Comparison of ENCODE assay signal across 23 mouse cellular contexts in genomic region chr2:114156639-114157038, GRCm38 (mm10). TPM values are rescaled to one million over a fixed set of nuclear protein-coding genes. Genes with fewer than 3 reads are reported as not detected.
DNase-seq lines count a peak whose midpoint lies in the region; ATAC-seq and TF ChIP-seq lines count a peak whose summit lies in the region.
"Had no signal": no experiment of that assay in that cellular context is flagged by ENCODE, and none has a peak within 500 bp of the region (broad histone marks: within the 10 kb centered on the region; RNA-seq: fewer than 3 reads in every experiment).

No protein-coding gene starts in this region.

- peaks cover 61% of the 10 kb centered on the region for H3K36me3 ChIP-seq in liver, postnatal 0 days (replicated peaks; ENCODE audit: insufficient read depth, low read length)
- peaks cover 32% of the 10 kb centered on the region for H3K36me3 ChIP-seq in liver, embryonic 11.5 days (ENCODE audit: control insufficient read depth, insufficient read depth, low read length)
- peaks cover 76% of the 10 kb centered on the region for H3K36me3 ChIP-seq in liver, embryonic 15.5 days (replicated peaks)
- peaks cover 24% of the 10 kb centered on the region for H3K36me3 ChIP-seq in stomach, postnatal 0 days (ENCODE audit: control insufficient read depth, insufficient read depth, low read length)

- H3K9ac ChIP-seq in liver, postnatal 0 days (replicated peaks) = no peak overlapping the region
- no peak overlapping the region for H3K9ac ChIP-seq in liver, embryonic 11.5 days (ENCODE audit: low read depth, low read length)
- H3K9ac ChIP-seq in liver, embryonic 15.5 days = no peak overlapping the region
- no peak overlapping the region for H3K9ac ChIP-seq in stomach, postnatal 0 days (ENCODE audit: low read length)
- H3K9ac ChIP-seq: forebrain, embryonic 15.5 days; heart, embryonic 15.5 days; hindbrain, embryonic 13.5 days had no signal

- H3K4me3 ChIP-seq in liver, postnatal 0 days (ENCODE audit: low read depth, low read length) = no peak overlapping the region
- H3K4me3 ChIP-seq in liver, embryonic 11.5 days (ENCODE audit: low read depth, low read length) = no peak overlapping the region
- H3K4me3 ChIP-seq in liver, embryonic 15.5 days (replicated peaks) = no peak overlapping the region
- no peak overlapping the region for H3K4me3 ChIP-seq in stomach, postnatal 0 days (ENCODE audit: low read depth, low read length)
- H3K4me3 ChIP-seq: embryonic facial prominence, embryonic 10.5 days; erythroblast, embryonic 14.5 days; forebrain, embryonic 10.5 days; forebrain, embryonic 15.5 days; heart, embryonic 10.5 days; heart, embryonic 15.5 days; hindbrain, embryonic 13.5 days had no signal

- H3K4me1 ChIP-seq in liver, postnatal 0 days (ENCODE audit: insufficient read depth) = no peaks in the 10 kb centered on the region
- H3K4me1 ChIP-seq in liver, embryonic 11.5 days (replicated peaks; ENCODE audit: control insufficient read depth, insufficient read depth, low read length) = peaks cover 4% of the 10 kb centered on the region
- peaks cover 11% of the 10 kb centered on the region for H3K4me1 ChIP-seq in liver, embryonic 15.5 days (replicated peaks)
- H3K4me1 ChIP-seq in stomach, postnatal 0 days (replicated peaks; ENCODE audit: control insufficient read depth, insufficient read depth) = no peaks in the 10 kb centered on the region
- H3K4me1 ChIP-seq: embryonic facial prominence, embryonic 10.5 days; forebrain, embryonic 10.5 days; forebrain, embryonic 15.5 days; heart, embryonic 10.5 days; heart, embryonic 15.5 days; hindbrain, embryonic 13.5 days had no signal

- no peaks in the 10 kb centered on the region for H3K27me3 ChIP-seq in liver, postnatal 0 days (ENCODE audit: insufficient read depth, low read length)
- no peaks in the 10 kb centered on the region for H3K27me3 ChIP-seq in liver, embryonic 11.5 days (replicated peaks; ENCODE audit: control insufficient read depth, insufficient read depth, low read length)
- H3K27me3 ChIP-seq in liver, embryonic 15.5 days = no peaks in the 10 kb centered on the region
- no peaks in the 10 kb centered on the region for H3K27me3 ChIP-seq in stomach, postnatal 0 days (ENCODE audit: control insufficient read depth, insufficient read depth, low read length)
- H3K27me3 ChIP-seq: forebrain, embryonic 15.5 days; heart, embryonic 15.5 days; hindbrain, embryonic 13.5 days had no signal

- H3K9me3 ChIP-seq in liver, postnatal 0 days (ENCODE audit: low read length) = no peaks in the 10 kb centered on the region
- no peaks in the 10 kb centered on the region for H3K9me3 ChIP-seq in liver, embryonic 11.5 days (ENCODE audit: control insufficient read depth, low read length)
- H3K9me3 ChIP-seq in liver, embryonic 15.5 days (replicated peaks) = no peaks in the 10 kb centered on the region
- no peaks in the 10 kb centered on the region for H3K9me3 ChIP-seq in stomach, postnatal 0 days (ENCODE audit: control insufficient read depth, low read length)
- H3K9me3 ChIP-seq: embryonic facial prominence, embryonic 10.5 days; forebrain, embryonic 10.5 days; forebrain, embryonic 15.5 days; heart, embryonic 10.5 days; heart, embryonic 15.5 days; hindbrain, embryonic 13.5 days had no signal

- TF ChIP-seq CTCF in liver, postnatal 0 days (IDR thresholded peaks at IDR 0.05; ENCODE audit: low read depth) = no peak
- TF ChIP-seq CTCF in stomach, postnatal 0 days (IDR thresholded peaks at IDR 0.05; ENCODE audit: low read depth) = no peak

- ATAC-seq in liver, postnatal 0 days = no peak
- peak; percentile 88 for ATAC-seq in liver, embryonic 11.5 days (replicated peaks; ENCODE audit: low FRiP score)
- peak; percentile 82 for ATAC-seq in liver, embryonic 15.5 days (ENCODE audit: insufficient read depth)
- no peak for ATAC-seq in stomach, postnatal 0 days (ENCODE audit: low FRiP score, low TSS enrichment)
- ATAC-seq: forebrain, embryonic 15.5 days; hindbrain, postnatal 0 days had no signal

- no peak overlapping the region for H3K27ac ChIP-seq in liver, postnatal 0 days (ENCODE audit: low read depth)
- H3K27ac ChIP-seq in liver, embryonic 11.5 days (ENCODE audit: low read depth, low read length) = no peak overlapping the region
- 0 out of 2 replicates have a peak overlapping the region, but pooled peaks have one; percentile 29 for H3K27ac ChIP-seq in liver, embryonic 15.5 days (replicated peaks)
- no peak overlapping the region for H3K27ac ChIP-seq in stomach, postnatal 0 days (replicated peaks)
- H3K27ac ChIP-seq: embryonic facial prominence, embryonic 10.5 days; forebrain, embryonic 10.5 days; forebrain, embryonic 15.5 days; heart, embryonic 10.5 days; heart, embryonic 15.5 days; hindbrain, embryonic 13.5 days; hindbrain, postnatal 0 days had no signal

- DNase-seq in liver = peak; percentile 23
- no peak for DNase-seq in liver, postnatal 0 days
- no peak for DNase-seq in liver, embryonic 11.5 days (ENCODE audit: low spot score)
- DNase-seq in lung, postnatal 25 days (ENCODE audit: low spot score) = no peak
- DNase-seq in urinary bladder, postnatal 25 days (ENCODE audit: low spot score) = no peak
- DNase-seq in stomach, postnatal 0 days (ENCODE audit: low spot score) = no peak
- DNase-seq in cerebellum, adult 8-10 months = no peak
- DNase-seq: adrenal gland, adult 2 months; adrenal gland, postnatal 36 days; cerebellum, adult 11-12 months; cerebellum, postnatal 10 days; gastrocnemius, postnatal 36 days; heart, adult 18-20 months; heart, postnatal 14 days had no signal

- WGBS in liver, postnatal 0 days (ENCODE audit: insufficient replicate concordance) = 42% methylated on average over 1 of the region's 1 CpGs
- WGBS in liver, embryonic 11.5 days = 72% methylated on average over 1 of the region's 1 CpGs
- WGBS in liver, embryonic 15.5 days (ENCODE audit: insufficient replicate concordance) = 31% methylated on average over 1 of the region's 1 CpGs
- 95% methylated on average over 1 of the region's 1 CpGs for WGBS in stomach, postnatal 0 days

- no peak for TF ChIP-seq EP300 in liver, postnatal 0 days (IDR thresholded peaks at IDR 0.05; ENCODE audit: low read depth)
- no peak for TF ChIP-seq EP300 in stomach, postnatal 0 days (optimal IDR thresholded peaks at IDR 0.05)

- H3K4me2 ChIP-seq in liver, postnatal 0 days (ENCODE audit: low read depth, low read length) = no peak overlapping the region
- H3K4me2 ChIP-seq in liver, embryonic 11.5 days = peak overlapping the region; percentile 4; the same call in 1 of the 2 replicates
- H3K4me2 ChIP-seq in liver, embryonic 15.5 days = peak overlapping the region; percentile 37; the same call in 1 of the 2 replicates
- no peak overlapping the region for H3K4me2 ChIP-seq in stomach, postnatal 0 days (replicated peaks; ENCODE audit: low read depth)
- H3K4me2 ChIP-seq: forebrain, embryonic 15.5 days; heart, embryonic 15.5 days; hindbrain, embryonic 13.5 days had no signal

RNA-seq across cellular contexts. Expression of gene Aqr, which starts 30.2 kb away (rescaled TPM):
- 14.2 and 15.0 TPM in 2 replicates for polyA plus RNA-seq in liver, postnatal 0 days (2015; fragmentation: Nextera tagmentation; extraction: Ambion mirVana)
- polyA plus RNA-seq in liver, embryonic 11.5 days (2014; fragmentation: Nextera tagmentation; extraction: Ambion mirVana) = 57.0 and 61.2 TPM in 2 replicates
- polyA plus RNA-seq in liver, embryonic 15.5 days (2015; fragmentation: Nextera tagmentation; extraction: Ambion mirVana) = 16.9 and 18.9 TPM in 2 replicates
- polyA plus RNA-seq in stomach, postnatal 0 days (2015; fragmentation: Nextera tagmentation; extraction: Ambion mirVana) = 21.4 TPM in 2 replicates

RNA-seq across cellular contexts. Expression of gene Zfp770, which starts 44.6 kb away (rescaled TPM):
- 1.6 and 1.7 TPM in 2 replicates for polyA plus RNA-seq in liver, postnatal 0 days (2015; fragmentation: Nextera tagmentation; extraction: Ambion mirVana)
- 4.4 and 4.9 TPM in 2 replicates for polyA plus RNA-seq in liver, embryonic 11.5 days (2014; fragmentation: Nextera tagmentation; extraction: Ambion mirVana)
- polyA plus RNA-seq in liver, embryonic 15.5 days (2015; fragmentation: Nextera tagmentation; extraction: Ambion mirVana) = 1.3 TPM in 2 replicates
- 1.8 and 2.0 TPM in 2 replicates for polyA plus RNA-seq in stomach, postnatal 0 days (2015; fragmentation: Nextera tagmentation; extraction: Ambion mirVana)

Comparison
In these comparisons a context has a peak if more than half of its experiments do, and no peak if none do; other contexts are left out.
1. ATAC-seq: peak in liver, embryonic 11.5 days (single experiment) and liver, embryonic 15.5 days (single experiment); none in liver, postnatal 0 days (single experiment) and stomach, postnatal 0 days (single experiment).
2. H3K4me2 ChIP-seq: peak in liver, embryonic 11.5 days (single experiment) and liver, embryonic 15.5 days (single experiment); none in liver, postnatal 0 days (single experiment) and stomach, postnatal 0 days (single experiment).